Mouse (Mus musculus): ENCODE data around the gene Pole.

- TF ChIP-seq POLR2A (IDR thresholded peaks at IDR 0.05; ENCODE audit: borderline replicate concordance, low read depth, low read length) (no peak), CTCF (IDR thresholded peaks at IDR 0.05; ENCODE audit: low read depth, low read length) (peak; percentile 12; the same call in 1 of the 2 replicates)
These were observed 68.6 kb downstream of the Pole start for GRCm38 (mm10) chr5:110354716-110355115.

Measured in bone marrow macrophage, adult 2 months (primary cell).